Mouse (Mus musculus) brain, embryonic 14.5 days (tissue): ENCODE data around the gene Pah. TPM values are rescaled to one million over a fixed set of nuclear protein-coding genes. Genes with fewer than 3 reads are reported as not detected.

Source experiments
- DNase-seq: peaks from one replicate; pipeline ENCODE4 v3.0.0-alpha.2; 2011; ENCODE audit warnings: low read depth
- CTCF ChIP-seq: fragments of 200-500 bp; IDR thresholded peaks from 2 replicates; pipeline ENCODE4 v1.5.1; 2012; ENCODE audit warnings: inconsistent platforms, mild to moderate bottlenecking, moderate library complexity, borderline replicate concordance; ENCODE audit not compliant: insufficient read depth, insufficient read length; ENCODE audit errors: extremely low read depth
- POLR2A ChIP-seq: fragments of 200-500 bp; IDR thresholded peaks from 2 replicates; pipeline ENCODE4 v1.6.1; 2012; ENCODE audit warnings: mild to moderate bottlenecking, inconsistent platforms, borderline replicate concordance; ENCODE audit not compliant: poor library complexity, insufficient read depth, insufficient read length, severe bottlenecking; ENCODE audit errors: extremely low read depth
- polyA plus RNA-seq: library from polyadenylated mRNA; depleted of rRNA; stranded (reverse); fragments of >200 nt; gene quantifications from 2 replicates; pipeline ENCODE4 v1.2.3, GENCODE M21; 2012

Pah gene
- polyA plus RNA-seq, 1 experiment, result not detected

DNA sequence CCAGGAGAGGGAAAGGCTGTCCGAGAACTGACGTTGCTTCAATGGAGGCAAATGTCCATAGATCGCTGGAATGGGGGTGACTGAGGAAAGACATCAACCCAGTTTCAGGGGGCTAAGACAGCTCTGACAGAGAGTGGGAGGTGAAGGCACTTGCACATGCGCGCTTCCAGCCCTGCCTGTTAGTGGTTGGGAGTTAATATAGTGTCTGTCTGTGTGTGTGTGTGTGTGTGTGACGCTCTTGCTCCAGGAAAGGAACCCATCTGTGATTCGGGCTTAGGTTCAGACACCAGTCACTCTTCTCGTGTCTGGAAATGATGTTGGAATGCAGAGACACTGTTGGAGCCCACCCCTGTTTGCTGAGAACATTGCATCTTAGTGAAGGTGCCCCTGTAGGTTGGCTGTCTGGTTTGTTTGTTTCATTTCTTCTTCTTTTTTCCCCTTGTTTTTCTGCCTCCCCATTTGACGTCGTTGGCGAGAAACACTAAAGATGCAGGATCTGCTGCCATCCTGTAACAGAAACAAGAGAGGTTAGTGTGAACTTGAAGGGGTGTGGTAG is 30.0 kb upstream of the Pah start:
- DNase-seq, result peak; percentile 88
- TF ChIP-seq CTCF (no peak), POLR2A (no peak)

DNA sequence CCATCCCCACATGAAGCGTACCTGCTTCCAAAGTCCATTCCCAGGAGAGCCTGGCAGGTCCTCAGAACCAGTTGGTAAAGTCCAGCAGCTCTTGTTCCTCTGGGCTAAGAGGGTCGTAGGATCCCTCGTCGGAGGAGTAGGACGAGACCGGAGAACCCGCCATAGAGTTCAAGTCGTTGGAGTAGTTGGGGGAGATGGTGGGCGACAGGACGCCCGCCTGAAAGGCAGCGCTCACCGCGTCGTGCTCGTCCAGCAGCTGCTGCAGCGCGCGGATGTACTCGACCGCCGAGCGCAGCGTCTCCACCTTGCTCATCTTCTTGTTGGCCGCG is 29.3 kb upstream of the Pah start:
- TF ChIP-seq POLR2A (no peak), CTCF (no peak)

GRCm38 (mm10) chr10:87492661-87493551 is 28.7 kb upstream of the Pah start:
- peak; percentile 82 for DNase-seq
- no peak for TF ChIP-seq CTCF
- TF ChIP-seq POLR2A, result no peak; the same call in 1 of the 2 replicates

More for the DNA sequence above, 29.3 kb upstream of the Pah start:
- no peak for DNase-seq

GRCm38 (mm10) chr10:87493576-87493975 is 28.0 kb upstream of the Pah start, which contains the start of gene Ascl1:
TSS of gene Ascl1 (minus strand) at chr10:87493660.
- DNase-seq, result peak; percentile 95
- peak; percentile 60; the same call in 1 of the 2 replicates for TF ChIP-seq POLR2A
- TF ChIP-seq CTCF, result no peak

DNA sequence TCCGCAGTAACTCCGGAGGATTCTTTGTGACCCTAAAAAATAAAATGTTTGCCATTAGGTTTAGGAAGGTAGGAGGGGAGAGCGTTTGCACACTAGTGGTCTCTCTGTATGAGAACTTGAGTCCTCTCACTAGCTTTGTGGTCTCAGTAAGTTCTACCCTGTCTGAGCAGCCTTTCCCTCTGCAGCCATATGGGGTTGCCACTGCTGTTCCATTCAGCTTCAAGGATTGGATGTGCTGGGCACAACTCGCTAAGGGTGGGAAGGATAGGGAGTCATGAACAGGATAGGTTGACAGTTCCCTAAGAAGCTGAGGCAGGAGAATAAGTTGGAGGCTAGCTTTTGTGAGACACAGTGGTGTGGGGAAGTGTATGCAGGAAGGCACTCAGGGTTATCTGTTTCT is 27.4 kb upstream of the Pah start:
- TF ChIP-seq CTCF (no peak), POLR2A (no peak)
- DNase-seq, result peak; percentile 60

GRCm38 (mm10) chr10:87494596-87494995 is 27.0 kb upstream of the Pah start:
- DNase-seq, result peak; percentile 90
- TF ChIP-seq CTCF (no peak), POLR2A (0 out of 2 replicates have a peak, but pooled peaks have one; percentile 6)

- TF ChIP-seq CTCF, result no peak
- TF ChIP-seq POLR2A, result no peak
- no peak for DNase-seq
Observed at GRCm38 (mm10) chr10:87497056-87497455, 24.5 kb upstream of the Pah start.

- TF ChIP-seq POLR2A (no peak), CTCF (no peak)
- DNase-seq, result peak; percentile 91
Observed at GRCm38 (mm10) chr10:87500926-87501658, 20.5 kb upstream of the Pah start.

- TF ChIP-seq CTCF (peak; percentile 35; the same call in 1 of the 2 replicates), POLR2A (0 out of 2 replicates have a peak, but pooled peaks have one; percentile 9)
- DNase-seq, result peak; percentile 74
Observed at GRCm38 (mm10) chr10:87501659-87502042, 19.9 kb upstream of the Pah start.

GRCm38 (mm10) chr10:87502283-87502682 is 19.3 kb upstream of the Pah start:
- peak; percentile 71 for DNase-seq
- TF ChIP-seq CTCF (peak; percentile 58), POLR2A (no peak)

DNA sequence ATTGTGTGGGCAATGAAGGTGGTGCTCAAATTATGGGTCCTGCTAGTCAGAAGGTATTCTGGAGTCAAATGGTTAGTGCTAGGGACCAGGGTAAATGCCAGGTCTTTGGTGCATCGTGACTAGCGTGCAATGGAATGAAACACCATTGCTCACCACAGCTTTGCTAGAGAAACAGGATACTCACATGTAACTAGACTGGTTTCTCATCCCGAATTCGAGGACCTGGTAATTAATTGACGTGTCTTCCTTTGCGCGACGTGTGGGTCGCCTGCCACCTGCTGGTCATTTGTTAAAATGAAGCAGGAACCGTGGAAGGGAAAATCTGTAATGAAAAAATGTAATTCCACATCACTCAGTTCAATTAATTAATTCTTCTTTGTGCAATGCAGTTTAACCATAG is 17.6 kb upstream of the Pah start:
- peak; percentile 88 for DNase-seq
- TF ChIP-seq POLR2A (no peak), CTCF (peak; percentile 94)
